In the genomic region with DNA sequence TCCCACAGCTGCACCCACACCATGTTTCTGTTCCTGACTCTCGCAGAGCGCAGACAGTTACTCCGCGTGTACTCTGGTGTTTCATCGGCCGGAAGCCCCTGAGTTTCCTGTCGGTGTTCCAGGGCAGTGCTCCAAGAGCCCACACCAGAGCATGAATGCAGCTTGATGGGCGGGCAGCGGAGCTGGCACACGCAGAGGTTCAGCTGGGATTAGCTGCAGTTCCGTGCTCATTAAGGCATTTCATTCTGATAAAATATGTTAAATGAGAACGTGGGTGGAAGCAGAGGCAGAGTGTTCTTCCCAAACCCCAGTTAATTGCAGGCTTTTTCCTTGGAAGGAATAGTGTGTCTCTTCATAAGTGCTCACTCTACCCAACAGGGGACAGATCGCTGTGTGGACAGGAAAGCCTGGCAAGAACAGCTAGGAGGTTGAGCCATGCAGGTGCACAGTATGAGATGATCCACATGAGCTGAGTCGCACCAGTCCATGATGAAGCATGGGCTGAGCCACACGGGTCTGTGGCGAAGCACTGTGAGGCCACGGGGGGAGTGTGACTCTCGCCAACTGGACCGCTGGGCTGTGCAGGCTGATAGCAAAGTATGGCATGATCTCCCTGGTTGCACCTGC, we compare ENCODE assay signal across 10 mouse cellular contexts.
DNase-seq lines count a peak whose midpoint lies in the region; TF ChIP-seq lines count a peak whose summit lies in the region.
"Had no signal": no experiment of that assay in that cellular context is flagged by ENCODE, and none has a peak within 500 bp of the region (broad histone marks: within the 10 kb centered on the region; RNA-seq: fewer than 3 reads in every experiment).

No protein-coding gene starts in this region.

- H3K27me3 ChIP-seq in testis, adult 2 months (ENCODE audit: control insufficient read depth, insufficient read depth, low read length): no peaks in the 10 kb centered on the region

- TF ChIP-seq POLR2A in lung, adult 2 months (IDR thresholded peaks at IDR 0.05; ENCODE audit: borderline replicate concordance, extremely low read depth, low read depth, low read length): no peak
- no peak for TF ChIP-seq POLR2A in testis, adult 2 months (IDR thresholded peaks at IDR 0.05; ENCODE audit: control insufficient read depth, low read depth, low read length)

- no peaks in the 10 kb centered on the region for H3K36me3 ChIP-seq in testis, adult 2 months (ENCODE audit: control insufficient read depth, insufficient read depth, low read length)
- H3K36me3 ChIP-seq: embryonic facial prominence, embryonic 15.5 days had no signal

- no peak overlapping the region for H3K4me3 ChIP-seq in lung, adult 2 months (replicated peaks; ENCODE audit: extremely low read depth, low read depth, low read length)
- no peak overlapping the region for H3K4me3 ChIP-seq in left cerebral cortex, adult 2 months
- peak overlapping the region; percentile 71 for H3K4me3 ChIP-seq in testis, adult 2 months (ENCODE audit: control insufficient read depth, low read depth, low read length)
- H3K4me3 ChIP-seq: embryonic facial prominence, embryonic 15.5 days had no signal

- H3K27ac ChIP-seq in left cerebral cortex, adult 2 months: no peak overlapping the region
- no peak overlapping the region for H3K27ac ChIP-seq in testis, adult 2 months (ENCODE audit: control insufficient read depth, insufficient read depth, low read depth, low read length)
- H3K27ac ChIP-seq: embryonic facial prominence, embryonic 15.5 days had no signal

- no peaks in the 10 kb centered on the region for H3K4me1 ChIP-seq in lung, adult 2 months (ENCODE audit: control insufficient read depth, insufficient read depth, low read length)
- no peaks in the 10 kb centered on the region; the same call in 1 of the 2 replicates for H3K4me1 ChIP-seq in testis, adult 2 months (ENCODE audit: control insufficient read depth, insufficient read depth, low read length)

- 68% methylated on average over 19 of the region's 19 CpGs for WGBS in lung, adult 2 months

- peak; percentile 63 to 77 for DNase-seq in cerebellum, postnatal 14 days
- no peak for DNase-seq in cerebellum, adult 9-10 months
- peak; percentile 21 for DNase-seq in lung, postnatal 36 days
- no peak for DNase-seq in lung, adult 2 months
- DNase-seq in left cerebral cortex, adult 2 months (ENCODE audit: extremely low spot score in 1 of 2, low spot score in 2 of 2): peak; percentile 69 to 71
- DNase-seq in cerebellum, adult 11 months: no peak
- DNase-seq in adipocyte (ENCODE audit: low spot score): no peak
- DNase-seq: thymus, adult 18-20 months had no signal

- intact Hi-C loops in left cerebral cortex, adult 2 months (cut with DNase I): no loop called here

- TF ChIP-seq CTCF in lung, adult 2 months (IDR thresholded peaks at IDR 0.05; ENCODE audit: insufficient read depth, low read length): no peak
- TF ChIP-seq CTCF in left cerebral cortex, adult 2 months (IDR thresholded peaks at IDR 0.05): no peak; the same call in 1 of the 2 replicates
- TF ChIP-seq CTCF in testis, adult 2 months (IDR thresholded peaks at IDR 0.05; ENCODE audit: control insufficient read depth, insufficient read depth, insufficient replicate concordance, low read depth, low read length): no peak

Comparison
In these comparisons a context has a peak if more than half of its experiments do, and no peak if none do; other contexts are left out.
1. DNase-seq: peak in cerebellum, postnatal 14 days (2 of 2), lung, postnatal 36 days (single experiment) and left cerebral cortex, adult 2 months (2 of 2); none in cerebellum, adult 9-10 months (single experiment), lung, adult 2 months (single experiment), cerebellum, adult 11 months (single experiment) and adipocyte (single experiment).